Mouse (Mus musculus): ENCODE data around the gene Tcp11.

DNA sequence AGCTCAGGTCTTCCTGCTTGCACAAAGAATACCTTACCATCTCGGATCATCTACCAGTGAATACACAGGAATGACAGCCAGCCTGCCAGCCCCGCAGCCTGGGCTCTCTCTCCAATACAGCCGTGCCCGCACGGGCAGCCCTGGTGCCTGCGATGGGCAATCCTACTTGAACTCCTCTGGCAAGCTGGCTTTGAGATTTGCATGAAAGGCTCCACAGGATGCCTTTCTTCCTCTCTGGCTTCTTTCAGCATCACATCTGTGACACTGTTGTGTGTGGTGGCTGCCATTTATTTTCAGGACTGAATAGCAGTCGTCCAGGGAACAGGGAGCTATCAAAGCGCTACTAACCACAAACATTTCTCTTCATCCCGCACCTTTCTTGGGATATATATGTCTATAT lies 35.9 kb upstream of the Tcp11 start:
- TF ChIP-seq CTCF (IDR thresholded peaks at IDR 0.05; ENCODE audit: extremely low read depth, insufficient read length, insufficient replicate concordance, low read depth, low read length) = no peak
- no peak for TF ChIP-seq POLR2A (IDR thresholded peaks at IDR 0.05; ENCODE audit: low read depth, low read length)

Data from small intestine, adult 2 months (tissue).